Mouse (Mus musculus) urinary bladder, postnatal 25 days (tissue): ENCODE results near the gene Unc5b.
A peak's percentile ranks its signal among the peaks of the same experiment; 100 is the strongest.

Source experiments
- DNase-seq: peaks from one replicate; pipeline ENCODE4 v3.0.0; 2022; ENCODE audit warnings: low spot score

Unc5b gene

GRCm38 (mm10) chr10:60800295-60801167, 30.9 kb downstream of the Unc5b start:
- no peak for DNase-seq

GRCm38 (mm10) chr10:60797682-60798422, 33.5 kb downstream of the Unc5b start:
- DNase-seq, result no peak

- DNase-seq, result no peak
Observed at GRCm38 (mm10) chr10:60796474-60796873, 34.9 kb downstream of the Unc5b start.

- no peak for DNase-seq
Observed at GRCm38 (mm10) chr10:60796028-60796427, 35.4 kb downstream of the Unc5b start.

GRCm38 (mm10) chr10:60794792-60795191, 36.6 kb downstream of the Unc5b start:
- DNase-seq, result no peak

- DNase-seq, result no peak
Observed at GRCm38 (mm10) chr10:60794374-60794773, 37.0 kb downstream of the Unc5b start.

- no peak for DNase-seq
Observed at GRCm38 (mm10) chr10:60792841-60793240, 38.5 kb downstream of the Unc5b start.

- no peak for DNase-seq
Observed at GRCm38 (mm10) chr10:60792365-60792764, 39.0 kb downstream of the Unc5b start.

GRCm38 (mm10) chr10:60790912-60791311, 40.5 kb downstream of the Unc5b start:
- no peak for DNase-seq

- DNase-seq, result no peak
Observed at GRCm38 (mm10) chr10:60787303-60788074, 43.9 kb downstream of the Unc5b start.

GRCm38 (mm10) chr10:60783608-60784007, 47.8 kb downstream of the Unc5b start:
- DNase-seq, result no peak

GRCm38 (mm10) chr10:60779628-60780027, 51.8 kb downstream of the Unc5b start:
- peak; percentile 86 for DNase-seq

- no peak for DNase-seq
Observed at GRCm38 (mm10) chr10:60778542-60778941, 52.8 kb downstream of the Unc5b start.

- DNase-seq, result no peak
Observed at GRCm38 (mm10) chr10:60775473-60775872, 55.9 kb downstream of the Unc5b start.

GRCm38 (mm10) chr10:60774616-60775015, 56.8 kb downstream of the Unc5b start:
- no peak for DNase-seq

- DNase-seq, result no peak
Observed at GRCm38 (mm10) chr10:60770855-60771254, 60.5 kb downstream of the Unc5b start.

- no peak for DNase-seq
Observed at GRCm38 (mm10) chr10:60768614-60769013, 62.8 kb downstream of the Unc5b start.

GRCm38 (mm10) chr10:60767400-60767799, 64.0 kb downstream of the Unc5b start:
- no peak for DNase-seq

GRCm38 (mm10) chr10:60762126-60762525, 69.3 kb downstream of the Unc5b start:
- no peak for DNase-seq

- peak; percentile 89 for DNase-seq
Observed at GRCm38 (mm10) chr10:60760377-60760776, 71.0 kb downstream of the Unc5b start.

GRCm38 (mm10) chr10:60756992-60757391, 74.4 kb downstream of the Unc5b start:
- DNase-seq, result peak; percentile 49

GRCm38 (mm10) chr10:60756146-60756545, 75.2 kb downstream of the Unc5b start:
- no peak for DNase-seq
